Mouse (Mus musculus) embryonic facial prominence, embryonic 10.5 days (tissue): Measurements from ENCODE around the gene Ak5. TPM values are rescaled to one million over a fixed set of nuclear protein-coding genes. Genes with fewer than 3 reads are reported as not detected.

Experiments
- DNase-seq: peaks from one replicate; pipeline ENCODE4 v3.0.0-alpha.2; 2017; ENCODE audit warnings: low spot score
- H3K27ac ChIP-seq: fragments of 300-500 bp; sonication (generic); replicated peaks from 2 replicates; pipeline ENCODE4 v1.5.1; 2016; ENCODE audit warnings: mild to moderate bottlenecking
- H3K27me3 ChIP-seq: fragments of 300-500 bp; sonication (generic); replicated peaks from 2 replicates; pipeline ENCODE4 v1.6.1; 2016; ENCODE audit warnings: low read depth, mild to moderate bottlenecking; ENCODE audit not compliant: poor library complexity, severe bottlenecking
- H3K36me3 ChIP-seq: fragments of 300-500 bp; sonication (generic); replicated peaks from 2 replicates; pipeline ENCODE4 v1.6.1; 2016; ENCODE audit warnings: mild to moderate bottlenecking, moderate library complexity
- H3K4me1 ChIP-seq: fragments of 300-500 bp; sonication (generic); 2 replicates; pipeline ENCODE4 v1.6.1; 2016
- H3K4me3 ChIP-seq: fragments of 300-500 bp; sonication (generic); 2 replicates; pipeline ENCODE4 v1.5.1; 2016; ENCODE audit warnings: mild to moderate bottlenecking, moderate library complexity
- H3K9me3 ChIP-seq: fragments of 300-500 bp; sonication (generic); 2 replicates; pipeline ENCODE4 v1.6.1; 2016; ENCODE audit warnings: mild to moderate bottlenecking
- WGBS: fragments of 180-500 bp; shearing (Covaris S2); methylation state at CpG from one replicate; pipeline ENCODE4 v1.1.7; 2016; 5-methylcytosine and 5-hydroxymethylcytosine counted together
- polyA plus RNA-seq: library from polyadenylated mRNA; unstranded; fragments of >200 nt; fragmentation: Nextera tagmentation; extraction: Ambion mirVana; gene quantifications from 2 replicates; pipeline ENCODE4 v1.2.1, GENCODE M21; 2016

Ak5 gene
- polyA plus RNA-seq, 1 experiment from 2014 or later, result 0.93 TPM

DNA sequence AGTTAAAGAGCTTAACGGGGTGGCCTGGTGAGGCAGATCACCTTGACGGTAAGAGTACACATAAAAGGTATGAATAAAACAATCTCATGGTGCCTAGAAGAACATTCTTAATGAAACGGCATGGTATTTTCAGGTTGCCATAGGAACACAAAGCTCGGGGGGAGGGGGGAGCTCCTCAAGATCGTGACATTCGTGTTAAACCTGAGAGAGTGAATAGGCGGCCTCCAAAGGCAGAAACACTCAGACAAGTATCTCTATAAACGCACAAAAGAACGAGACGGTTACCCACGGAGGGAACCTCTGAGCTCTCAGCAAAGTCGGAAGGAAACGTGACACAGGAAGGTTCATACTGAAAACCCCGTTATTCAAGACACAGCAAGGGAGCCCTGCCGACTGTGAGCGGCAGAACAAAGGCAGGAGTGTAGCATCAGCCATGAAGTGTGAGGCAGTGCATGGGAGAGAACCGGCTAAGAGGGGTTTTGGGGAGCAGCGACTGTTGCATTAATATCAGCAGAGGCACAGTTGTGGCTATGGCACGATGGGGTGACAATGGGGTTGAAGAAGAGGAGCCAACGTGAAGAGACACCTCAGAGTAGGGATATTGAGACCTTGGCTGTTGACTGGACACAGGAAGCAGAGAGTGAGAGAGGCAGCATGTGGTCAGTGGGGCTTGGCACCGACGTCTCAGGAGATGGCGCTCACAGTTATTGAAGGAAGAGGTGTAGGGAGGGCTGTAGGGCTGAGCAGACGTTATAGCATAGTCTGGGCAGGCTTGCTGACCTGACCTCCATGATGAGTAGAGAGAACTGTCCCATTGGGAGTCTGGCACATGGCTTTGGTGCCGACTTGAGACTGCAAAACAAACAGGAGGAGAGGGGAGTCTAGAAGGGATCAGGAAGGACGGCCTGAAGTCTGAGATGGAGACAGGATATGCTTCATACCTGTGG lies 89.6 kb downstream of the Ak5 start:
- no peak overlapping the region for H3K27ac ChIP-seq
- DNase-seq, result no peak
- H3K27me3 ChIP-seq, result no peaks in the 10 kb centered on the region
- no peaks in the 10 kb centered on the region for H3K36me3 ChIP-seq
- WGBS, result 80% methylated on average over 26 of the region's 26 CpGs
- peaks cover 18% of the 10 kb centered on the region; the same call in 1 of the 2 replicates for H3K4me1 ChIP-seq
- H3K4me3 ChIP-seq, result no peak overlapping the region
- H3K9me3 ChIP-seq, result no peaks in the 10 kb centered on the region

DNA sequence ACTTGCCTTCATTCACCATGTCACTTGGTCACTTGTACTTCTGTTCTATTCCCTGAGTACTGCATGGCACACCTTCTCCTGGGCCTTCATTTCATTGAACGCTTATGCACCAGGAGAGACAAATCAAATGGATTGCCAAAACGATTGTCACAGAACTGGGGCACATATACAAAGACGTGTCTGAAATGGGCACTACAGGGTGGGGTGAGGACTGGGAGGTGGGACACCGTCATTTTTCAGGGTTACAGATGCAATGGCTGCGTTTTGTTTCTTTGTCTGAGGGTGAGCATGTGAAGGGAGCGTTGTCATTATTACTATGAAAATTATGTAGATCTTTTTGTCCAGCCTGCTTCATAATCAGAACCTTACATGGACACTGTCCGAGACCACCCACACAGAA lies 90.4 kb downstream of the Ak5 start:
- no peak overlapping the region for H3K4me3 ChIP-seq
- no peaks in the 10 kb centered on the region for H3K9me3 ChIP-seq
- no peaks in the 10 kb centered on the region for H3K27me3 ChIP-seq
- 86% methylated on average over 7 of the region's 7 CpGs for WGBS
- peaks cover 18% of the 10 kb centered on the region; the same call in 1 of the 2 replicates for H3K4me1 ChIP-seq
- no peak overlapping the region for H3K27ac ChIP-seq
- no peaks in the 10 kb centered on the region for H3K36me3 ChIP-seq
- no peak for DNase-seq

DNA sequence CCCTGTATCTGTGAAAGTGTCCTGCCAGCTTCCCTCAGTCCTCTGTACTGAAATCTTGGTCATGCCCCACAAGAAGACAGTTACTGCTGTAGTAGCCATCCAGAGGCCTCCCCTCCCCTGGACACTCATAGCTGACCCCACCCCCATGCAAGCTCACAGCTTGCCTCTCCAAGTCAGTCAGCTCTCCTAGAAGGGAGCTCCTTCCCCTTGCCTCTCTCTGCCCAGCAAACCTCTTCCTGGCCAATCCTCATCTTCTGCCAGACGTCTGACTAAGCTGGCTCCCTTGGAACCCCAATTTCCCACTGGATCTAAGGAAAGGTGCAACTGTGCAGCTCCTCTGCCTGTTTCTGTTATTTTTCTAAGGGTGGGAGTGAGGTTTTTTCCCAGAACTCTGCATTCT lies 90.9 kb downstream of the Ak5 start:
- H3K36me3 ChIP-seq, result no peaks in the 10 kb centered on the region
- no peak overlapping the region for H3K4me3 ChIP-seq
- no peak for DNase-seq
- no peak overlapping the region for H3K27ac ChIP-seq
- H3K27me3 ChIP-seq, result no peaks in the 10 kb centered on the region
- whole genome bisulfite sequencing, result 45% methylated on average over 1 of the region's 1 CpGs
- no peaks in the 10 kb centered on the region for H3K9me3 ChIP-seq
- H3K4me1 ChIP-seq, result peaks cover 18% of the 10 kb centered on the region; the same call in 1 of the 2 replicates

DNA sequence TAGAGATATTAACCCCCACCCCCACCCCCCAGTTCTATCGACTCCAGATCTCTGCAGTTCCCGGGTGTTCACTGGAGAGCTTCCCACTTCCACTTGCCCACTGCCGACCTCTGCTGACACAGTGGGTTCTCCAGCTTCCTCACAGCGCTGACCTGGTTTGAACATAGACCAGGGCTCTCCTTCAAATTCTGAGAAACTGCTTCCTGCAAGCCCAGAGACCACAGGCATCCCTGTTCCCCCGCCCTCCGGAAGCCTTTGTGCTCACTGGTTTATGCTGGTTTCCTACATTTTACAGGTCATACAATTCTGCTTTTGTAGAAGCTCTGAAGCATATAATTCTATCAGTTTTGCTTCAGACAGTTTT lies 98.9 kb downstream of the Ak5 start:
- no peak overlapping the region for H3K4me3 ChIP-seq
- H3K27ac ChIP-seq, result peak overlapping the region; percentile 61
- 51% methylated on average over 6 of the region's 6 CpGs for WGBS
- no peaks in the 10 kb centered on the region for H3K9me3 ChIP-seq
- no peak for DNase-seq
- no peaks in the 10 kb centered on the region for H3K36me3 ChIP-seq
- no peaks in the 10 kb centered on the region for H3K27me3 ChIP-seq
- peaks cover 19% of the 10 kb centered on the region for H3K4me1 ChIP-seq

DNA sequence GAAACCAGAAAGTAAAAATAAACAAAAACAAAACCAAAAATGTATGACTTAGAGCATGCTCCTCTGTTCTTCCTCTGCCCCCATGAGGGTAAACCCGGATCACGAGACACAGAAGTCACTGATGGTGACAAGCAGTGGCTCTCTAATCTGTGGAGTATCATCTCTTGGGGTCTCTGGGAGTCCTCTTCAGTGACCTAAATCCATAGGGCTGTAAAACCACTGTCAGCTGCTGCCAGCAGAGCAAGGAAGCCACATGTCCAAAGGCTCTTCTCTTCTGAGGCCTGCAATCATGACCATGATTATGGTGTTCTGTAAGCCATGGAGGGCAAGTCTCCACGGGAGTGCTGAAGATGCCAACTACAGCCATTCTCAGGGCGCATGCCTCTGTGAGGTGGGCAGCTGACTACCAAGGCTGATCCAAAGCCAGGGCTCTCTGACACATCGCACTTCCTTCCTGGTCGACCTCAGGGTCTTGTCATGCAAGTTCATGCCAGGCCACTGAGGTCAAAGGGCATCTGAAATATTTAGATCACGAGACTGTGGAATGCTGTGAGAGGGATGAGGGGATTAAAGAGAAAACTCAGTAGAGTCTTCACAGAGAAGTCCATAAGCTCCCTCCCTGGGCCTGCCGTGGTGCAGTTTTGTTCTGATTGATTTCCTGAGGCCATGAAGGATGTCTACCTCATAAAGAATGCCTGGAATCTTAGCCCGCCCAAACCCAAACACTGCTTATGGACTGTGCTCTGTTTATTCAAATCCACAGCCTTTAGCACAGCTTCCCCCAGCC lies 99.5 kb downstream of the Ak5 start:
- Histone ChIP-seq H3K27me3 (no peaks in the 10 kb centered on the region), H3K4me3 (no peak overlapping the region), H3K4me1 (peaks cover 19% of the 10 kb centered on the region), H3K27ac (peak overlapping the region; percentile 61), H3K36me3 (no peaks in the 10 kb centered on the region), H3K9me3 (no peaks in the 10 kb centered on the region)
- 47% methylated on average over 9 of the region's 9 CpGs for WGBS
- DNase-seq, result peak; percentile 31

DNA sequence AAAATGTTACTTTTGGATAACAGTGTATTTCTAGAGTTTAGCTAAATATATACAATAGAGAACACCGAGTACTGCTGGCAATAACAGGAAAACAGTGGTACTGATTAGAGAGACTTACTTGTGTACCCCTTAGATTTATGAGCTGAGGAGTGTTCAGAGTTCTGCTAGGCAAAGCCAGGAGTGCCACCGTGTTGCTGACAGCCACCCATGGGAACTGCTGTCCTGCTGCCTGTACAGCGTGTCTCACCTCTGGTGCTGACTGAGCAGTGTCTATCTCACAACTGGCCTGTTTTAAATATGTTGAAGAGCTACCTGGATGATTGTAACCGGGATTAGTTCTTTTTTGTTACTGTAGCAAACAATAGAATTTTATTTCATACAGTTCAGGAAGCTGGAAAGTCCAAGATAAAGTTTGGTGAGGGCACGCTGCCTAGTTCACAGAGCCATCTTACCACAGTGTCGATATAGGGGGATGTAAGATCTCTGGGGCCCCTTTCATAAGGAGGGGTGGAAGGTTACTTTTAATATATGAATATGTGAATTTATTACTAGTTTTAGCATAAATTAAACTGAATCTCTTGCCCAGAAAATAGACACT lies 103.5 kb downstream of the Ak5 start:
- peaks cover 19% of the 10 kb centered on the region for H3K4me1 ChIP-seq

DNA sequence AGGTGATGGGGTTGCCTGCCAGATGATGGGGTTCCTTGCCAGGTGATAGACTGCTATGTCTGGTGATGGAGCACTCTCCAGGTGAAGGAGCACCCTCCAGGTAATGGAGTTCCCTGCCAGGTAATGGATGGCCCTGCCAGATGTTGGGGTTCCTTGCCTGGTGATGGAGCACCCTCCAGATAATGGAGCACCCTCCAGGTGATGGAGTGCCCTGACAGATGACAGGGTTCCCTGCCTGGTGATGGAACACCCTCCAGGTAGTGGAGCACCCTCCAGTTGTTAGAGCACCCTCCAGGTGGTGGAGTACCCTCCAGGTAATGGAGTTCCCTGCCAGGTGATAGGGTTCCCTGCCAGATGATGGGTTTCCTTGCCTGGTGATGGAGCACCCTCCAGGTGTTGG lies 104.3 kb downstream of the Ak5 start:
- no peak overlapping the region for H3K27ac ChIP-seq

More for the DNA sequence above, 103.5 kb downstream of the Ak5 start:
- H3K36me3 ChIP-seq, result no peaks in the 10 kb centered on the region
- no peaks in the 10 kb centered on the region for H3K9me3 ChIP-seq
- H3K4me3 ChIP-seq, result no peak overlapping the region
- no peaks in the 10 kb centered on the region for H3K27me3 ChIP-seq
- no peak overlapping the region for H3K27ac ChIP-seq
- 81% methylated on average over 6 of the region's 6 CpGs for WGBS
- no peak for DNase-seq

DNA sequence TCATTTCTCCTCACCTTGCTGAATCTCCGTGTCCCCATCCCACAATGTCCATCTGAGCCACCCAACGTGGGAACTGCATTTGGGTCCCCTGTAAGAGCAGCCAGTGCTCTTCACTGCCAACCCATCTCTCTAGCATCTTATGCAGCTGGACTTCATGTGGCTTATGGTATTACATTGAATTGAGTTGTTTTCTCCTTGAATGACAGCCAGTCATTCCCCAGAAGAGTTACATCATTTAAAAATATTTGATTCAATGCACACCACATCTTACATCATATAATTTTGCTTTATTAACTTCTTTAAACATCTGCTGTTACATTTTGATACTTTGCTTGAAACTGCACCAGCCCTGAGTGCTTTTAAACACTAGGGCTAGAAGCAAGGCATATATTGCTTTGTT lies 106.5 kb downstream of the Ak5 start:
- Histone ChIP-seq H3K36me3 (no peaks in the 10 kb centered on the region), H3K27me3 (no peaks in the 10 kb centered on the region), H3K4me3 (no peak overlapping the region), H3K4me1 (0 out of 2 replicates have a peak, but pooled peaks cover 2% of the 10 kb centered on the region), H3K9me3 (no peaks in the 10 kb centered on the region), H3K27ac (no peak overlapping the region)
- no peak for DNase-seq
- WGBS, result 77% methylated on average over 2 of the region's 2 CpGs

More for the DNA sequence above, 104.3 kb downstream of the Ak5 start:
- H3K9me3 ChIP-seq, result no peaks in the 10 kb centered on the region
- peaks cover 12% of the 10 kb centered on the region for H3K4me1 ChIP-seq
- DNase-seq, result no peak
- H3K27me3 ChIP-seq, result no peaks in the 10 kb centered on the region
- H3K4me3 ChIP-seq, result no peak overlapping the region
- no peaks in the 10 kb centered on the region for H3K36me3 ChIP-seq

DNA sequence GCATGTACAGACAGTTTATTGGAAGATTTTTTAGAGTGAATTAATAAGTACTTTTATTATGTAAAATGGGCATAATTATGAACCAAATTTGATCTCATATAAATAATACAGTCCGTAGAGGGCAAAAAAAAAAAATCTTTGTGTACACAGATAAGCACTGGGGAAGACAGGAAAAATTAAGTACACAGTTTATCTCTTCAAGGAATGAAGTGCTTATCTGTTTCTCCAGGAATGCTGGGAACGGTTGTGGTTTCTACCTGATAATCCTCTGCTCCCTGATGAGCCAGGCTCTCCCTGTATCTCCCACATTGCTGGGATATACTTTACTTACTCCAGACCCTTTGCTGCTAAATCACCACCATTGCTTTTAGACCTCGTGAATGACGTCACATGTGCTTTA lies 108.9 kb downstream of the Ak5 start:
- no peak for DNase-seq
- WGBS, result 75% methylated on average over 4 of the region's 4 CpGs
- Histone ChIP-seq H3K27me3 (no peaks in the 10 kb centered on the region), H3K4me3 (no peak overlapping the region), H3K36me3 (no peaks in the 10 kb centered on the region), H3K27ac (no peak overlapping the region), H3K9me3 (no peaks in the 10 kb centered on the region), H3K4me1 (0 out of 2 replicates have a peak, but pooled peaks cover 2% of the 10 kb centered on the region)

DNA sequence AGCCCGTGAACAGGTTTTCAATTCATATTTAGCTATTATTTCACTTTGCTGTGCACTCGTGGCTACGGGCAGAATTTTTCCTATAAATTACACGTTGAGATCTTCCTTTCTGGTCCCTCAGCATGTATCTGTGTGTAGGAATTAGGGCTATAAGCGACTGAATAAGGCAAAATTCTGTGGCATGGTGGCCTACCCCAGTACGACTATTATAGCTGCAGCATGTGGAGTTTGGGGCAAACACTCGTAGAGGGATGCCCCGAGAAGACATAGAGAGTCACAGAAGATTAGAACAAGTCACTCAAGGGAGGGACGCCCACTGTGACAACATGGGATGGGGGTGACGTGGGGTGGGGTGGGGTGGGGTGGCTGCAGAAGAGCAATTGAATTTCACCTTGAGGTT lies 110.1 kb downstream of the Ak5 start:
- no peak overlapping the region for H3K27ac ChIP-seq
- no peaks in the 10 kb centered on the region for H3K9me3 ChIP-seq
- no peaks in the 10 kb centered on the region for H3K27me3 ChIP-seq
- 0 out of 2 replicates have a peak, but pooled peaks cover 2% of the 10 kb centered on the region for H3K4me1 ChIP-seq
- no peak overlapping the region for H3K4me3 ChIP-seq
- H3K36me3 ChIP-seq, result no peaks in the 10 kb centered on the region
- 61% methylated on average over 10 of the region's 10 CpGs for WGBS
- no peak for DNase-seq

DNA sequence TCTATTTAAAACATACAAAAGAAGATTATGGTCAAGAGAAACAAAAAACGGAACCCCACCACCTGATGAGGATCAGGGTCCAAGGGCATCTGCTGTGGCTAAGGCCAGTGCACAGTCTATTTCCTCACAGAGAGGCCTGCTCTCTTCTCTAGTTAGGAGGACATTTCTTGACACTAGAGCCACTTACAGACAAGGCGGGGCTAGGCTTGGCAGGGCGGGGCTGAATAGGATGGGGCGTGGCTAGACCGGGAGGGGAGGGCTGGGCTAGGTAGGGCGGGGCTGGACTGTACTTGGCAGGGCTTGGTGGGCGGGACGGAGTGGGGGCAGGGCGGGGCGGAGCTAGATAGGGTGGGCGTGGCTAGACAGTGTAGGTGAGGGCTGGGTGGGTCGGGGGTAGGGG lies 110.5 kb downstream of the Ak5 start:
- Histone ChIP-seq H3K36me3 (no peaks in the 10 kb centered on the region), H3K27ac (no peak overlapping the region), H3K4me3 (no peak overlapping the region), H3K27me3 (no peaks in the 10 kb centered on the region), H3K9me3 (no peaks in the 10 kb centered on the region), H3K4me1 (0 out of 2 replicates have a peak, but pooled peaks cover 2% of the 10 kb centered on the region)
- WGBS, result 23% methylated on average over 12 of the region's 12 CpGs
- peak; percentile 49 for DNase-seq

DNA sequence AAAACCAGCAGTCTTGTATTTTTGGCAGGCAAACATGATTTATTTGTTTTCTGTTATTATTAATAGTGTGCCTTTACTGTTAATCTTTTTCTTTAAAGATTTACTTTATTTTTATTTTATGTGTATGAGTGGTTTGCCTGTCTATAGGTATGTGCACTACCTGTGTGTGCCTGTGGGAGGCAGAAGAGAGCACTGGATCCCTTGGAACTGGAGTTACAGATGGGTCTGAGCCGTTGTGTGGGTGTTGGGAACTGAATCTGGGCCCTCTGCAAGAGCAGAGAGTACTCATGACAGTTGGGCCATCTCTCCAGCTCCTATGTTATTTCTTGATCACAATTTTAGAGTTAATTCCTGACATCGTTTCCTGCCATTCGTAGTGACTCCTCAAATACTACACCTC lies 111.2 kb downstream of the Ak5 start:
- Histone ChIP-seq H3K36me3 (no peaks in the 10 kb centered on the region), H3K27ac (no peak overlapping the region), H3K4me1 (0 out of 2 replicates have a peak, but pooled peaks cover 2% of the 10 kb centered on the region), H3K9me3 (no peaks in the 10 kb centered on the region), H3K27me3 (no peaks in the 10 kb centered on the region), H3K4me3 (no peak overlapping the region)
- 90% methylated on average over 3 of the region's 3 CpGs for WGBS
- no peak for DNase-seq
